Mouse (Mus musculus) midbrain, postnatal 0 days (tissue): ENCODE measurements at regions not wholly inside any gene's neighbourhood (a gene's known extent, or its start where the extent isn't known, plus 50 kb on each side); places are given as distances from the start of the nearest gene placed in this dataset.

ENCODE experiments used
- ATAC-seq: fragments of 200-750 bp; cut with Nextera tagmentation; 2 replicates; pipeline ENCODE4 v1.8.0; 2017; ENCODE audit warnings: moderate number of reproducible peaks, mild to moderate bottlenecking, moderate TSS enrichment, moderate library complexity; ENCODE audit not compliant: low FRiP score
- DNase-seq: peaks from one replicate; pipeline ENCODE4 v3.0.0-alpha.2; 2015; ENCODE audit warnings: low spot score
- H3K27ac ChIP-seq: fragments of 300-500 bp; sonication (generic); 2 replicates; pipeline ENCODE4 v1.5.1; 2014; ENCODE audit warnings: low read depth, mild to moderate bottlenecking, low read length, mixed read lengths
- H3K27me3 ChIP-seq: fragments of 300-500 bp; sonication (generic); 2 replicates; pipeline ENCODE4 v1.6.1; 2014; ENCODE audit warnings: low read length, control low read depth, mixed read lengths; ENCODE audit not compliant: insufficient read depth
- H3K36me3 ChIP-seq: fragments of 300-500 bp; sonication (generic); 2 replicates; pipeline ENCODE4 v1.6.1; 2014; ENCODE audit warnings: low read length, control low read depth, mixed read lengths; ENCODE audit not compliant: insufficient read depth
- H3K4me1 ChIP-seq: fragments of 300-500 bp; sonication (generic); 2 replicates; pipeline ENCODE4 v1.6.1; 2014; ENCODE audit warnings: mild to moderate bottlenecking, control low read depth, antibody characterized with exemption, low read length, mixed read lengths; ENCODE audit not compliant: insufficient read depth
- H3K4me2 ChIP-seq: fragments of 300-500 bp; sonication (generic); 2 replicates; pipeline ENCODE4 v1.6.1; 2014; ENCODE audit warnings: low read depth, mild to moderate bottlenecking, low read length, mixed read lengths; ENCODE audit not compliant: poor library complexity, severe bottlenecking
- H3K4me3 ChIP-seq: fragments of 300-500 bp; sonication (generic); 2 replicates; pipeline ENCODE4 v1.5.1; 2014; ENCODE audit warnings: low read depth, mild to moderate bottlenecking, low read length, moderate library complexity
- H3K9ac ChIP-seq: fragments of 300-500 bp; sonication (generic); replicated peaks from 2 replicates; pipeline ENCODE4 v1.6.1; 2014; ENCODE audit warnings: mild to moderate bottlenecking, low read length, moderate library complexity, mixed read lengths; ENCODE audit not compliant: poor library complexity, severe bottlenecking
- H3K9me3 ChIP-seq: fragments of 300-500 bp; sonication (generic); 2 replicates; pipeline ENCODE4 v1.6.1; 2016; ENCODE audit warnings: low read length, control low read depth
- CTCF ChIP-seq: IDR thresholded peaks from 2 replicates; pipeline ENCODE4 v1.5.1; 2016; ENCODE audit warnings: antibody characterized with exemption, mild to moderate bottlenecking
- WGBS: fragments of 180-500 bp; shearing (Covaris S2); extraction: QIAGEN DNeasy Blood & Tissue Kit; methylation state at CpG from one replicate; pipeline ENCODE4 v1.1.7; 2014; 5-methylcytosine and 5-hydroxymethylcytosine counted together

- no peaks in the 10 kb centered on the region for H3K9me3 ChIP-seq
- TF ChIP-seq CTCF: no peak
- H3K27ac ChIP-seq: no peak overlapping the region
- ATAC-seq (no peak), DNase-seq (peak; percentile 11)
- no peak overlapping the region for H3K4me2 ChIP-seq
- WGBS: 81% methylated on average over 2 of the region's 2 CpGs
- H3K4me1 ChIP-seq: no peaks in the 10 kb centered on the region
- H3K27me3 ChIP-seq: no peaks in the 10 kb centered on the region
- no peaks in the 10 kb centered on the region for H3K36me3 ChIP-seq
- H3K4me3 ChIP-seq: no peak overlapping the region
- H3K9ac ChIP-seq: no peak overlapping the region
Measured at GRCm38 (mm10) chr6:103959002-103959401, 448.6 kb downstream of the Chl1 start.

GRCm38 (mm10) chr6:103967811-103968420 is 457.5 kb downstream of the Chl1 start:
- 95% methylated on average over 1 of the region's 1 CpGs for WGBS
- Histone ChIP-seq H3K27ac (no peak overlapping the region), H3K4me2 (no peak overlapping the region), H3K27me3 (no peaks in the 10 kb centered on the region), H3K9ac (no peak overlapping the region), H3K9me3 (no peaks in the 10 kb centered on the region), H3K36me3 (no peaks in the 10 kb centered on the region), H3K4me3 (no peak overlapping the region), H3K4me1 (no peaks in the 10 kb centered on the region)
- no peak for DNase-seq
- TF ChIP-seq CTCF: no peak
- ATAC-seq: no peak

GRCm38 (mm10) chr6:103999186-103999585 is 488.8 kb downstream of the Chl1 start:
- 72% methylated on average over 1 of the region's 1 CpGs for WGBS
- DNase-seq (no peak), ATAC-seq (no peak)
- H3K9ac ChIP-seq: no peak overlapping the region
- H3K27me3 ChIP-seq: no peaks in the 10 kb centered on the region
- H3K9me3 ChIP-seq: no peaks in the 10 kb centered on the region
- no peak for TF ChIP-seq CTCF
- no peak overlapping the region for H3K4me2 ChIP-seq
- H3K27ac ChIP-seq: no peak overlapping the region
- no peaks in the 10 kb centered on the region for H3K4me1 ChIP-seq
- H3K36me3 ChIP-seq: no peaks in the 10 kb centered on the region
- H3K4me3 ChIP-seq: no peak overlapping the region

GRCm38 (mm10) chr6:104028439-104029091 is 464.0 kb upstream of the Cntn6 start:
- H3K27me3 ChIP-seq: no peaks in the 10 kb centered on the region
- H3K36me3 ChIP-seq: no peaks in the 10 kb centered on the region
- ATAC-seq: no peak; the same call in 1 of the 2 replicates
- WGBS: 7% methylated on average over 9 of the region's 9 CpGs
- H3K9me3 ChIP-seq: no peaks in the 10 kb centered on the region
- no peak overlapping the region for H3K4me3 ChIP-seq
- no peak overlapping the region for H3K27ac ChIP-seq
- H3K9ac ChIP-seq: no peak overlapping the region
- DNase-seq: peak; percentile 95
- no peak overlapping the region for H3K4me2 ChIP-seq
- TF ChIP-seq CTCF: peak; percentile 91
- H3K4me1 ChIP-seq: no peaks in the 10 kb centered on the region

- TF ChIP-seq CTCF: no peak
- Histone ChIP-seq H3K9me3 (no peaks in the 10 kb centered on the region), H3K4me2 (no peak overlapping the region), H3K4me1 (no peaks in the 10 kb centered on the region), H3K4me3 (no peak overlapping the region), H3K9ac (no peak overlapping the region), H3K27me3 (no peaks in the 10 kb centered on the region), H3K36me3 (no peaks in the 10 kb centered on the region), H3K27ac (no peak overlapping the region)
- ATAC-seq (no peak), DNase-seq (no peak)
Measured at GRCm38 (mm10) chr6:104038853-104039252, 453.7 kb upstream of the Cntn6 start.

- Histone ChIP-seq H3K4me3 (no peak overlapping the region), H3K9ac (no peak overlapping the region), H3K27ac (no peak overlapping the region), H3K4me2 (no peak overlapping the region), H3K36me3 (no peaks in the 10 kb centered on the region), H3K27me3 (no peaks in the 10 kb centered on the region), H3K4me1 (no peaks in the 10 kb centered on the region), H3K9me3 (no peaks in the 10 kb centered on the region)
- no peak for TF ChIP-seq CTCF
- WGBS: 86% methylated on average over 2 of the region's 2 CpGs
- no peak for DNase-seq
- no peak for ATAC-seq
Measured at GRCm38 (mm10) chr6:104040450-104040849, 452.1 kb upstream of the Cntn6 start.
